Mouse (Mus musculus) megakaryocyte, adult 5-6 weeks (primary cell): ENCODE data around the gene Smok3b. TPM values are rescaled to one million over a fixed set of nuclear protein-coding genes. Genes with fewer than 3 reads are reported as not detected.
"Not testable (repeated sequence)": the region's sequence is repeated elsewhere in the genome, so short reads cannot be mapped to it uniquely, and the experiment has no call there.

Experiments
- ATAC-seq: 2 replicates; pipeline ENCODE4 v1.8.0; 2016; ENCODE audit warnings: mild to moderate bottlenecking, inconsistent platforms; ENCODE audit not compliant: poor library complexity, severe bottlenecking
- total RNA-seq, 2 experiments: library from RNA; stranded (forward) in 1 of 2; stranded (reverse) in 1 of 2; fragments of 153-499, 151-499 nt in 1 of 2; fragments of 221-1000, 200-1000 nt in 1 of 2; gene quantifications; 2 replicates each; pipeline versions ENCODE4 v1.2.3 to v1.2.4; 2015 to 2017

The Smok3b gene
- total RNA-seq (2015) (not detected in 2 replicates), total RNA-seq (2017) (not detected in 2 replicates)

- not testable (repeated sequence) for ATAC-seq
Measured at GRCm38 (mm10) chr5:138020961-138021479, at the start of gene Smok3b, which contains the start of gene Smok3a. Gene Smok3b, plus strand, starts transcription at chr5:138021429. Gene Smok3a, plus strand, starts transcription at chr5:138021261.

GRCm38 (mm10) chr5:137973161-137973560 is 48.1 kb upstream of the Smok3b start:
- ATAC-seq, result no peak

DNA sequence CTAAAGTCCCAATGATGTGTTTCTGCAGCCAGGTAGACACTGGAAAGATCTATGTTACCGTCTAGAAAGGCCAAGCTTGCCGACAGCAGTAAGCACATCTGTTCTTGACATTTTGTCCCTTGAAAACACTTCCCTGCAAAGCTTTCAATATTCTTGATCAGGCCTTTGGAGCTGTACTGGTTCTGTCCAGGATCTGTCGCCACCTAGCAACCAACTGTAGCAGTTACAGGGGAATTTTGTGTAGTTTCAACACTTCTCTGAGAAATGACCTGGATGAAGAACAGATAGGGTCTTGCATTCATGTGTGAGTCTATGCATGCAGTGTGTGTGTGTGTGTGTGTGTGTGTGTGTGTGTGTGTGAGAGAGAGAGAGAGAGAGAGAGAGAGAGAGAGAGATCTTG is 47.5 kb upstream of the Smok3b start:
- no peak for ATAC-seq

DNA sequence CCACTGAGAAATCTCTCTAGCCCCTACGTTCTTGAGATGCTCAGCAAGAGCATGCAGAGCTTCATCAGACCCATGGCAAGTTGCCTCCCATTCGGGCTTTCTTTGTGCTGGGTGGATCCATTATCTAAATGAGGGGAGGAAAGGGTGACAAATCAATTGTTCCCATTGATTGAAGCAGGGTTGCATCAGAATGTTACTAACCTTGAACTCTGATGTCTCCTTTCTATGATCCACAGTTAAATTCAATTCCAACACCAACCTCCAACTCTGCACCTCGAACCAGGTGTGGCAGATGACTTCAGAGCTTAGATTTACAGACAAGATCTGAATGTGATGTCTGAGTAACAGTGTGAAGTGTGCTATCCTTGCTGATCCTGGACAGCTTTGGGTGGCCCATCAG is 46.5 kb upstream of the Smok3b start:
- ATAC-seq, result no peak

GRCm38 (mm10) chr5:137975434-137975833 is 45.8 kb upstream of the Smok3b start:
- no peak for ATAC-seq

DNA sequence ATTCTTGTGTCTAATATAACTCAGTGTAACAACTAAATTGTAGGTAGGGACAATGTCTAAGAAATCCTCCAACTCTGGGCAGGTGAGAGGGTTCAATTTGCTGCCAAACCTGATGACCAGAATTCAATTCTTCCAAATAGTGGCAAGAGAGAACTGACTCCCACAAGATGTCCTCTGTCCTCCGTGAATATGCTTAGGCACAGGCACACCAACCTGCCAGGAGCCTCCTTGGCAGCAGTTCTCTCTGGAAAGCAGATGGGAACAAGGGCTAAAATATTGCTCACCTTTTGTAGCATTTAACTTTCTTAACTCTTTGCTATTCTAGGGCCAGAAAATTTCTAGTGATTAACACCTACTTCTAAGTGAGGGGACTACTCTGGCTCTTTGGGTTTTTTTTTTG is 43.9 kb upstream of the Smok3b start:
- ATAC-seq, result no peak

DNA sequence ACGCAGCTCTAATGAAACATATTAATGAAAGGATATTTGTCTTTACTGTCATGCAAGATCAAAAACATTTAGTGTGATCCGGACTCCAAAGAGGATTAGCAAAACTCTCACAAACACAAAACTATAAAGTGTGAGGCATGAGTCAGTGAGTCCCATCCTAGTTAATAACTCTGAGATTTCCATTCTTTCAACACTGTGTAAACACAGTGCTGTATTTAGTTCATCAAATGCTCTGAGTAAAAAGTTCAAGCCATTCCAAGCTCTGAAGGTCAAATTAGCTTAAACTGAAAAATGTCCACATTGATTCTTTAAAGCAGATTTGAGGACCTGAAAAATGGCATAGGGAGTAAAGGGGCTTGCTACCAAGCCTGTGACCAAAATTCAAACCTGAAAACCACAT is 42.1 kb upstream of the Smok3b start:
- no peak for ATAC-seq

DNA sequence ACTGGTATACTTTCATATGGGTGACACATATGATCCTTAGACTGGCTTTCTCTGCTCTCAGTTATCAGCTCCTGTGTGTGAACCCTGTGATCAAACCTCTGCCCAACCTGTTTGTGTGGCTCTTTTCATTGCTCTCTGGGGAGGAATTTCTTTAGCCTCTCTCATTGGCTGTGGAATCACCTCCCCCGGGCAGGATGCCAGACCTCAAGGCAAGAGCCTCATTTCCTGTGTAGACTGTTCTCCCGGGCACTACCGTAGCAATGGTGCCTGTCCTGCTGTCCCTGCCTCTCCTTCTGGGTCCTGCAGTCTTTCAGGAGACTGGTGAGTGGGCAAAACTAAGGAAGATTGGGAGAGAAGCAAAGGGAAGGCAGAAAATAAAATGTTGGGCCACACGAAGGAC is 39.9 kb upstream of the Smok3b start, which contains the start of gene Azgp1:
Gene Azgp1 (plus strand): TSS at position 221 of the 400 bp plus-strand sequence.
- ATAC-seq, result no peak

GRCm38 (mm10) chr5:137986351-137986750 is 34.9 kb upstream of the Smok3b start:
- no peak for ATAC-seq

DNA sequence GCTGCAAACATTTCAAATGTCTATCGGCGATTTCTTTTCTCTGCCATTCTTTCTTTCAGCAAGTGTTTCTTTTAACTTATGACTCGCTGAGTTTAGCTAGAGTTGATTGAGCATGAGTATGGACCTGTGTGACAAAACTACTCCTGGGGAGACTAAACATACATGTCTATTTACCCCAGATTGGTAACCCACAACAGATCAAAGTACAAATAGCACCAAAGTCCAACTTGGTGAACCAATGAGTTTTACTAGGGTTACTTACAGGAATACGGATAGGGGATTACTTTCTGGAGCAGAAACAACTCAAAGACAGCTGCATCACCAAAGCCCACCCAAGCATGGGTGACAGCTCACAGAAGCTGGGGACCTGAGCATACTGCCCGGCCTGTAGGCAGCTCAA is 11.8 kb upstream of the Smok3b start:
- no peak for ATAC-seq

- no peak for ATAC-seq
Measured at GRCm38 (mm10) chr5:138012382-138012781, 8.8 kb upstream of the Smok3b start.

GRCm38 (mm10) chr5:138016530-138016929 is 4.7 kb upstream of the Smok3b start:
- ATAC-seq, result no peak

- ATAC-seq, result no peak
Measured at GRCm38 (mm10) chr5:138016997-138017396, 4.2 kb upstream of the Smok3b start.

- not testable (repeated sequence) for ATAC-seq
Measured at GRCm38 (mm10) chr5:138019577-138019976, 1.7 kb upstream of the Smok3b start.

- not testable (repeated sequence) for ATAC-seq
Measured at GRCm38 (mm10) chr5:138052894-138053293, 31.7 kb downstream of the Smok3b start, which contains the start of gene Smok3c. Gene Smok3c, plus strand, starts transcription at chr5:138053194.

DNA sequence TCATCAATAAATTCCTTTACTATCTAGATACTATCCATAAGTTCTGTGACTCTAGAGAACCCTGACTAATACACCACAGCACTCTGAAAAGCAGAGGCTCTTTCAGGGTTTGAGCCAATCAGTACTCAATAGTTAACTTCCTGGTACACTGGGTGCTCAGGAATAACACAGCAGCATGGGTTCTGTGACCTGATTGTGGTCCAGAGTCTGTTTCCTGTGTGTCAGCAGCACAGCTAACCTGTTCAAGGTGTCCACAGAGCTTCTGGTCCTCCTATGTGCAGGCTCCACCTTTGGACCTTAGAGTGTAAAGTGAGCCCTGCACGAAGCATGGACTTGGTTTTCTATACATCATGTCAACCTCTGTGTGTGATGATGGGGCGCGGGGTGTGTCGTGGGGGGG is 52.6 kb downstream of the Smok3b start:
- ATAC-seq, result no peak

DNA sequence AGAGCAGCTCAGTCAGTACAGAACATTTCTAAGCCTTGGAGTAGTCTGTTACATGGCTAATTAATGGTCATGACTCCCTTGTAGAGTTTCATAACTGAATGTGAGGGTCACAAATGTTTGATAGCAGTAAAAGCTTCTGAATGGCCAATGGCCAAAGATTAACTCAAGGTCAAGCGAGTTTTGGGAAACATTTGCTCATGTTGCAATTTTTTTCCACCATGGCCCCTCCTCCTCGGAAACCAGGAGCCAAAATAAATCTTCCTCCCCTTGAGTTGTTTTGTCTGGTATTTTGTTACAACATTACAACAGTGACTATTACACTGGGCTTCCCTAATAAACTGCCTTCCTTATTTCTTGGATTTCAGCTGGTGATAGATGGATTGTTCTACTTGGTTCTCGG is 54.5 kb downstream of the Smok3b start:
- ATAC-seq, result no peak

GRCm38 (mm10) chr5:138076148-138076547 is 54.9 kb downstream of the Smok3b start:
- no peak for ATAC-seq

- no peak for ATAC-seq
Measured at GRCm38 (mm10) chr5:138080456-138080855, 59.2 kb downstream of the Smok3b start.

- no peak for ATAC-seq
Measured at GRCm38 (mm10) chr5:138081446-138081845, 60.2 kb downstream of the Smok3b start.

GRCm38 (mm10) chr5:138083318-138083900 is 62.2 kb downstream of the Smok3b start:
- no peak for ATAC-seq

GRCm38 (mm10) chr5:138083936-138084335 is 62.7 kb downstream of the Smok3b start:
- no peak for ATAC-seq

DNA sequence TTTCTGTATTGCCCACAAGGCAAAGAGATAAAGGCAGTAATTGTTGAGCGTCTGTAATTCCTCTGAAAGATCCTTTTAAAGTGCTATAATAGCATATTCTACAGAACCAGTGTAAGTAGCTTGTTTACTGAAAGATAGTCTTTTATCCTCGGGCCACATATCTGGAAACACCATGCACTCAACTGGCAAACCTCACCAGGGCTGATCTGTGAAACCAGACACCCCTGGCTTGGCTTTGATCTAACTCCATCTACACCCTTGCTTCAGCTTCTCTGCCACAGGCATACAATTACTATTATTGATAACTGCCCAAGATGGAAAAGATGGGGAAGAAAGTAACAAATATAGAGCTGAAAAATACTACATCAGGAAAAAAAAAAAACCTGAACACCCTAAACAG is 63.3 kb downstream of the Smok3b start:
- ATAC-seq, result no peak
